Mouse (Mus musculus): ENCODE results near the gene Tedc2.

Gene Tedc2

GRCm38 (mm10) chr17:24193769-24194168, 26.9 kb downstream of the Tedc2 start:
- no peak for DNase-seq (ENCODE audit: low read depth, low spot score)

- DNase-seq (ENCODE audit: low read depth, low spot score), result no peak
Measured at GRCm38 (mm10) chr17:24193268-24193667, 27.4 kb downstream of the Tedc2 start.

- no peak for DNase-seq (ENCODE audit: low read depth, low spot score)
Measured at GRCm38 (mm10) chr17:24192848-24193247, 27.8 kb downstream of the Tedc2 start.

- DNase-seq (ENCODE audit: low read depth, low spot score), result no peak
Measured at GRCm38 (mm10) chr17:24191481-24191880, 29.2 kb downstream of the Tedc2 start.

GRCm38 (mm10) chr17:24190934-24191333, 29.7 kb downstream of the Tedc2 start:
- DNase-seq (ENCODE audit: low read depth, low spot score), result no peak

- DNase-seq (ENCODE audit: low read depth, low spot score), result no peak
Measured at GRCm38 (mm10) chr17:24174259-24174658, 46.4 kb downstream of the Tedc2 start.

- DNase-seq (ENCODE audit: low read depth, low spot score), result peak; percentile 76
Measured at GRCm38 (mm10) chr17:24173423-24173822, 47.2 kb downstream of the Tedc2 start.

- no peak for DNase-seq (ENCODE audit: low read depth, low spot score)
Measured at GRCm38 (mm10) chr17:24171738-24172137, 48.9 kb downstream of the Tedc2 start.

- no peak for DNase-seq (ENCODE audit: low read depth, low spot score)
Measured at GRCm38 (mm10) chr17:24170729-24171128, 49.9 kb downstream of the Tedc2 start.

- no peak for DNase-seq (ENCODE audit: low read depth, low spot score)
Measured at GRCm38 (mm10) chr17:24170125-24170524, 50.5 kb downstream of the Tedc2 start.

GRCm38 (mm10) chr17:24169317-24170065, 51.2 kb downstream of the Tedc2 start, which contains the start of gene Atp6v0c:
Gene Atp6v0c (minus strand): TSS chr17:24169702.
- peak; percentile 95 for DNase-seq (ENCODE audit: low read depth, low spot score)

GRCm38 (mm10) chr17:24168590-24169277, 51.9 kb downstream of the Tedc2 start:
- peak; percentile 95 for DNase-seq (ENCODE audit: low read depth, low spot score)

- DNase-seq (ENCODE audit: low read depth, low spot score), result no peak
Measured at GRCm38 (mm10) chr17:24167891-24168505, 52.7 kb downstream of the Tedc2 start.

- DNase-seq (ENCODE audit: low read depth, low spot score), result no peak
Measured at GRCm38 (mm10) chr17:24167120-24167519, 53.5 kb downstream of the Tedc2 start.

Measured in CD4-positive helper T cell, adult 2 months (primary cell).